Mouse (Mus musculus): ENCODE results near the gene Atf6.

Atf6 gene

GRCm38 (mm10) chr1:170717241-170717828 is 150.2 kb downstream of the Atf6 start:
- no peak for ATAC-seq (ENCODE audit: insufficient number of reproducible peaks, low FRiP score, low TSS enrichment)

DNA sequence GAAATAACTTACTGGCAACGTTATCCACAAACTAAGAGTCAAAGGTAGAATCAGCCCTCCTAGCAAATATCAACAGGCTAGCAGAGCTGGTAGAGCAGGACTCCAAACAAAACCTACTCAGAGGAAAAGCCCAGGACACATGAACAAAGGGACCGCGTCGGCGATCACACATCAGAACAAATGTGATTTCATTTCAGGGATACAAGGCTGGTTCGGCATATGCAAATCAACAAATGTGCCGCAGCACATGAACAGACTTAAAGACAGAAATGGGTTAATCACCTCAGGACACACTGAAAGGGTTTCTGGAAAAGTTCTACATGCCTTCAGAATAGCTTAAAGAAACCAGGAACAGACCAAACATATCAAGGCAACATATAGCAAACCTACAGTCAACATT is 155.8 kb downstream of the Atf6 start:
- ATAC-seq (ENCODE audit: insufficient number of reproducible peaks, low FRiP score, low TSS enrichment), result no peak

- no peak for ATAC-seq (ENCODE audit: insufficient number of reproducible peaks, low FRiP score, low TSS enrichment)
Observed at GRCm38 (mm10) chr1:170709969-170710368, 157.6 kb downstream of the Atf6 start.

GRCm38 (mm10) chr1:170709481-170709880 is 158.1 kb downstream of the Atf6 start:
- ATAC-seq (ENCODE audit: insufficient number of reproducible peaks, low FRiP score, low TSS enrichment), result no peak

GRCm38 (mm10) chr1:170709034-170709433 is 158.5 kb downstream of the Atf6 start:
- no peak for ATAC-seq (ENCODE audit: insufficient number of reproducible peaks, low FRiP score, low TSS enrichment)

- no peak for ATAC-seq (ENCODE audit: insufficient number of reproducible peaks, low FRiP score, low TSS enrichment)
Observed at GRCm38 (mm10) chr1:170706046-170706445, 161.5 kb downstream of the Atf6 start.

- no peak for ATAC-seq (ENCODE audit: insufficient number of reproducible peaks, low FRiP score, low TSS enrichment)
Observed at GRCm38 (mm10) chr1:170704911-170705594, 162.5 kb downstream of the Atf6 start.

GRCm38 (mm10) chr1:170704103-170704502 is 163.5 kb downstream of the Atf6 start:
- no peak for ATAC-seq (ENCODE audit: insufficient number of reproducible peaks, low FRiP score, low TSS enrichment)

GRCm38 (mm10) chr1:170702958-170703357 is 164.6 kb downstream of the Atf6 start:
- no peak for ATAC-seq (ENCODE audit: insufficient number of reproducible peaks, low FRiP score, low TSS enrichment)

GRCm38 (mm10) chr1:170702263-170702662 is 165.3 kb downstream of the Atf6 start:
- no peak for ATAC-seq (ENCODE audit: insufficient number of reproducible peaks, low FRiP score, low TSS enrichment)

DNA sequence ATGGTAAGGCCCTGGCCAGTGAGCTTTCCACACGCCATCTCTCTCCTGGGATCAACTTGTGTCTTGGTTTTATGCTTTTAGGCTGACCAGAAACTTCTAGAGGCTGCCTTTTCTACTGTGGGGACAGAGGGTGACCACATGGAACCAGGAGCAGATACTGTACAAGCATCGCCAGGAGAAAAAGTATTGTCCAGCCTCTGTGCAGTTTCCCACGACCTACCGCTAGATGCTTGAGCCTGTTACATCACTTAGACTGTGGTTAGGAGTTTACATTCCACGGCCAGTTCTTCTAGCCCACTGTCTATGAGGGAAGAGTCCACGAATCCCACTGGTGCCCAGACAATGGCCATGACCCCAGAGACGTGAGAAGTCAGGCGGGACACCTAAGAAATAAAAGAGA is 166.0 kb downstream of the Atf6 start:
- no peak for ATAC-seq (ENCODE audit: insufficient number of reproducible peaks, low FRiP score, low TSS enrichment)

GRCm38 (mm10) chr1:170701178-170701577 is 166.4 kb downstream of the Atf6 start:
- no peak for ATAC-seq (ENCODE audit: insufficient number of reproducible peaks, low FRiP score, low TSS enrichment)

GRCm38 (mm10) chr1:170700496-170701027 is 167.0 kb downstream of the Atf6 start:
- no peak for ATAC-seq (ENCODE audit: insufficient number of reproducible peaks, low FRiP score, low TSS enrichment)

DNA sequence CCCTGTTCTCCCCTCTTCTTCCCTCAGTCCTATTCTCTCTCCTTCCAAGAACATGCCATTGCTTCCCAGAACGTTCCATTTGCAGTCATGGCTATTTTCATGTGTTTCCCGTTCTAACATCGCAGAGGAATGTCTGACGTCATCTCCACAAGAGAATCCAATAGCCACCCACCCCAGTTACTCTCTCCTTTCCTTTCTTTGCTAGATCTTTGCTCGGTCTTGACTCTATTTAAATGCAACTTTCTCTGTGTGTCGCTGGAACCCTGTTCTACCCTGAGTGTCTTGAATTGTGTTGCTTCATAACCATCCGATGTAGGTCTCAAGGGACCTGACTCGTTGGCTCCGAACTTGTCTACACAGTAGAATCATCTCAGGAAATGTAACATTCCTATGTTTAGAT is 168.0 kb downstream of the Atf6 start:
- ATAC-seq (ENCODE audit: insufficient number of reproducible peaks, low FRiP score, low TSS enrichment), result no peak

GRCm38 (mm10) chr1:170698771-170699170 is 168.8 kb downstream of the Atf6 start:
- no peak for ATAC-seq (ENCODE audit: insufficient number of reproducible peaks, low FRiP score, low TSS enrichment)

DNA sequence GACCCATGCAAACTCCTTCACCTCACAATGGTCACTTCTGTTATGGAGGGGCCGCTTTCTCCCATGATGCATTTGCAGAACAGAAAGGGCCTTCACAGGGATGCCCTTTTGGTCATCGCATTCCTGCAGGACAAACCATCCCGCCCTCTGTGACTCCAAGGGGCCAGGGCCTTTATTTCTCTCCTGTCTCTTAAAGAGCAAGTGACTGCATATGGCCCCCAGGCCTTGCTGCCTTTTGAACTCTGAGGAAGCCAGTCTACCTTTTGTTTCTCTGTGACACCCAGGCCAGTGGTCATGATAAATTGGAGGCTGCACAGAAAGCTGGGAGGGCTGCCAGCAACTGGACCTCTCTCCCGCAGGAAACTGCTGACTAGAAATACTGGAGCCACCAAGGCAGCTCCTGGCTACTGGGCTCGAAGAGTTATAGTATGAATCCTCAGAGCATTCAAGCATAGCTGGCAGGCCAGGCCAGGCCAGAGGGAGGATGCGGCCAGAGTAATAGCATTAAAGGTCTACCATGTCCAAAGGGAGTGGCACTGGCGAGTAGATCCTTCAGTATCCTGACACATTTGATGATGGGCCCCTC is 169.7 kb downstream of the Atf6 start:
- ATAC-seq (ENCODE audit: insufficient number of reproducible peaks, low FRiP score, low TSS enrichment), result no peak

DNA sequence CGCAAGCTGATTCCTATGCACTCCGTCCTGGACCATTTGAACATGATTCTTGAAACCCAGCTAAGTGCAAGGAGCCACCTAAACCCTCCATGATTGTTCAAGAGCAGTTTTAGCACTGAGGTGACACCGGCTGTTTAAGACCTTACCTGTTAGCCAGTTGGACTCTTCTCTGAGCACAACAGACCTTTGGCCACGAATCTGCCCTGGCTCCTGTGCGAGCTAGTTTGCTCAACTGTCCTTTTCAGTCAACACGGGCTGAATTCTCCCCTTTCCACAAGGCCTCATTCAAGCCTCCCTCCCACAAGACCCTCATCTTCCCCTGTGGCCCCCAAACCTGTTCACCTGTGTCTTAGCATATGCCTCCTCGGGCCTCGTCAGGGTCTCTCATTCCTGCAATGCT is 170.6 kb downstream of the Atf6 start:
- no peak for ATAC-seq (ENCODE audit: insufficient number of reproducible peaks, low FRiP score, low TSS enrichment)

DNA sequence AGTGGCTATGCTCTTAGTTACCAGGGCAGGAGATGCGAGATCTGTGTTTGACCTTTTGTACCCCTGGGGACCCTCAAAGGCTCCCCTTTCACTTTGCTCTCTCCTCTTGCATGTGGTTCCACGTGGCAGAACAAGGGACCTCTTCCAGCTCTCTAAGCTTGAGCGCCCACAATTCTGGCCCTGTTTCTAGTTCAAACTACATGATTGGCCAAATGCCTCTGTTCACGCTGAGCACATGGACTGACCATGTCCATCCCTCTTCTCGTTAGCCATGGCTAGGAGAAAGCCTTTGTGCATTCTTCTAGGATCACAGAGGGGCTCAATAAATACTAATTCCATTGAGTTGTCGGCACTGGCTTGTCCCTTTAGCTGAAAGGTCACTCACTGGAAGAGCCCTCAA is 172.2 kb downstream of the Atf6 start:
- no peak for ATAC-seq (ENCODE audit: insufficient number of reproducible peaks, low FRiP score, low TSS enrichment)

DNA sequence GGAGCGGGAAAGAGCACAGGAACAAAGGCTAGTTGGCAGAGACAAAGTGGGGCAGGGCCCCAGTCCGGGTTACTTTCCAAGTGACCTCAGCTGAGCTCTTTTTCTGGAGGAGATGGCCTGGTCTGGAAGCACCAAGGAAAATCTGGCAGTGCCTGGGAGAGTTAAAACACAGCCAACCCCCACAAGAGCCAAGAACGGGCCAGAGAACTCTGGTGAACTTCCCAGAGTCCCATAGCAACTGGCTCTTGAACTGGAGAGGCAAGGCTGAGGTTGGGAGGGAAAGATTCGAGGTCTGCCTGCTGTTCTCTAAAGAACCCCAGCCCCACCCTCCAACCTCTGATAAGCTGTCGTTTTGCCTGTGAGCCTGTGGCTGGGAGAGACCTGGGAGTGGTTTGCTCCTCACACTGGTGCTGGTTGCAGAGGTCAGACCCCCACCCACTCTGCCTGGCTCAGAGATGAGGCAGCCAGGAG is 172.7 kb downstream of the Atf6 start:
- ATAC-seq (ENCODE audit: insufficient number of reproducible peaks, low FRiP score, low TSS enrichment), result no peak

DNA sequence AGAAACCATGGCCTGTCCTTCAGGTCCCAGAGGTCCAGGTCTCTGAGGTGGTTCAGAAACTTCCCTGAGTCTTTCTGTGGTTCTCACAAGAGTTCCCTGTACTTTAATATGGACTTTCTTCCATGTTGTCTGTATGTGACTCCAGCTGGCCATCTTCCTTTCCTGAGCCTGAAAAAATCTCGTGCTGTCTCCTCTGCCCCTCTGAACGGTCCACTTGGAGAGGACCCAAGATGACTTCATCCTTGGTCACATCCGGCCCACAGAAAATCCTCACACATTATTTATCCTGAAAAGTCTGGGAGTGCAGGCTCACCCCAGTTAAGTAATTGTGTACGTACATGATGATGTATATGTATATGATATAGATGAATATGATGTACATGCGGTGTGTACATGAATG is 176.3 kb downstream of the Atf6 start:
- no peak for ATAC-seq (ENCODE audit: insufficient number of reproducible peaks, low FRiP score, low TSS enrichment)

- ATAC-seq (ENCODE audit: insufficient number of reproducible peaks, low FRiP score, low TSS enrichment), result no peak
Observed at GRCm38 (mm10) chr1:170689773-170690172, 177.8 kb downstream of the Atf6 start.

DNA sequence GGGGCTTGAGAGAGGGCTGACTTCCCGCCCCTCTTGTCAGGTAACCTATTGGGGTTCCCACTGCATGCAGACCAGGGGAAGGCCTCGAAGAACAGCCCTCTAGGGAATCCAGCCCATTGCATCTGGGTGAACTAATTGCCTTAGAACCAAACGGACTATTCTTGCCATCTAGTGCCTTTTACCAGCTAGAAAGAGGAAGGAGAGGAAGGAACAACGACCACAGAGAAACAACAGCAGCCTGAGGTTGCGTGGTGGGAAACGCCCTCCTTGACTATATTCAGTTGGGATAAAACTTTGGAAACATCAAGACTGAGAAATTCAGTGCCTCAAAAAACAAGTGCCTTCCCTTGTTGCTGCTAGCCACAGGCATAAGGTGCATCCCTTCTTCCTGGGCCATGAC is 183.7 kb downstream of the Atf6 start:
- ATAC-seq (ENCODE audit: insufficient number of reproducible peaks, low FRiP score, low TSS enrichment), result no peak
